Mouse (Mus musculus) bone marrow macrophage, adult 2 months (primary cell): ENCODE results near the gene Nav2. TPM values are rescaled to one million over a fixed set of nuclear protein-coding genes. Genes with fewer than 3 reads are reported as not detected.

Source experiments
- H3K27ac ChIP-seq: 2 replicates; pipeline ENCODE4 v1.5.1; 2012; ENCODE audit warnings: low read depth, low read length; ENCODE audit not compliant: insufficient read depth
- H3K4me1 ChIP-seq: 2 replicates; pipeline ENCODE4 v1.6.1; 2012; ENCODE audit warnings: low read length; ENCODE audit not compliant: control insufficient read depth, insufficient read depth
- H3K4me3 ChIP-seq: 2 replicates; pipeline ENCODE4 v1.5.1; 2012; ENCODE audit warnings: mild to moderate bottlenecking, low read length, moderate library complexity; ENCODE audit not compliant: insufficient read depth
- CTCF ChIP-seq: IDR thresholded peaks from 2 replicates; pipeline ENCODE4 v1.5.1; 2012; ENCODE audit warnings: low read depth, mild to moderate bottlenecking, low read length, moderate library complexity
- POLR2A ChIP-seq: IDR thresholded peaks from 2 replicates; pipeline ENCODE4 v1.6.1; 2012; ENCODE audit warnings: mild to moderate bottlenecking, low read depth, low read length, borderline replicate concordance
- polyA plus RNA-seq: library from polyadenylated mRNA; stranded (reverse); fragments of >200 nt; gene quantifications from 2 replicates; pipeline ENCODE4 v1.2.4, GENCODE M21; 2012; ENCODE audit not compliant: missing spikeins, insufficient read depth, insufficient read length

Nav2 gene
- polyA plus RNA-seq, 1 experiment, result 22.2 TPM

DNA sequence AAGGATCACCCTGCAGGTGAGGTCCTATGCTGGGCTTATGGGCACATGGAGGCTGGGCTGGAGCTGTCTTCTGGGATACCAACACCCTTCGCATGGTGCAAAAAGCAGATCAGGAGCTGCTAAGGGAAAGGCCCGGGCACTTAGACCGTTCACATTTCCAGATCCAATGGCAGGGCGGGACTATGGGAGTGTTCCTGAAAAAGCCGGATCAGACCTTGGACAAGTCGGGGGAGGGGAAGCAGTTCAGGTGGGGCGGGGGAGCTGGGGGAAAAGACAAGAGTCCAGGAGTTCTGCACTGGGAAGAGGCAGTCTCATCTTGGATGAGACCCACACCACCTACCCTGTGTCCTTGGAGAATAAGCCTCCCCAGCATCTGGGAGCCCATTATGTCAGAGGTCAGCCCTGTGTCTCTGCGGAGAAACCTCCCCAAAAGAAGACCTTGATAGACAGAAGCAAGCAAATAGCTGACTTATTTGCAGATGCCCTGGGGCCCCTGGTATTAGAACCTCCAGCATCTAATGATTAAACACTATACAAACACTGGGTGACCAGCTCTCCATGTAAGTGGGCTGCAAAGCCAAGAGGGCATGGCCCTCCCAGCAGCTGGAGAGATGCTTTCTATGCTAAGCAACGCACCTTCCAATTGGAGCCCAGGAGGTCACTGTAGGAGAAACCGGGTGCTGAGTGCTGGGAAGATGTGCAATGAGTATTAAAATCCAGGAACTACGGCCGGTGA is 597.7 kb downstream of the Nav2 start:
- Histone ChIP-seq H3K4me3 (no peak overlapping the region), H3K4me1 (peaks cover 6% of the 10 kb centered on the region; the same call in 1 of the 2 replicates), H3K27ac (no peak overlapping the region)
- TF ChIP-seq CTCF (no peak), POLR2A (no peak)

DNA sequence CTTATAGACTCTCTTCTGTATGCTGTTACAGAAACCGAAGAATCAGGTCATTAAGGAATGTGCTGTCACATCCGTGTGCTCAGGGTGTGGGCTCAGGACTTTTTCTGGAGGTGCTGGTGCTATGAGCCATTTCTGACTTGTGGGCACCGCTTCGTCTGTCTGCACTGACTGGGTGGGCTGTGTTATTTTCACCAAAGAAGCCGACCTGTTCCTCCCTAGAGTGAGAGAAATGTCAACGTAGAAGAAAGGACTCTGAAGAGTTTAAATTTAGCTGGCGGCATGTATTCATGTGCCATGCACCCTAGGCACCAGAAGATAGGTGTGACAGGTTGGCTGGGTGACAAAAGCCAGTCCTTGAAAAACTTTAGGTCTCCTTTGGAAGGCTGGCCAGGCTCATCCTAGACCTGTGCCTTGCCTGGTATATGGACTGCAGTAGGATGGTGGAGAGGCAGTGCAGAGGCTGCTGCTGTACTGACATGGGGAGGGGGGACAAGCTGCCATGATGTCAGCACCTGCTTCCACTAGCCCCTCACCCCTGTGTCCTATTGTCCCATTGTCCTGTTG is 599.5 kb downstream of the Nav2 start:
- no peak overlapping the region for H3K4me3 ChIP-seq
- H3K4me1 ChIP-seq, result peaks cover 6% of the 10 kb centered on the region; the same call in 1 of the 2 replicates
- no peak for TF ChIP-seq POLR2A
- no peak for TF ChIP-seq CTCF
- no peak overlapping the region for H3K27ac ChIP-seq

DNA sequence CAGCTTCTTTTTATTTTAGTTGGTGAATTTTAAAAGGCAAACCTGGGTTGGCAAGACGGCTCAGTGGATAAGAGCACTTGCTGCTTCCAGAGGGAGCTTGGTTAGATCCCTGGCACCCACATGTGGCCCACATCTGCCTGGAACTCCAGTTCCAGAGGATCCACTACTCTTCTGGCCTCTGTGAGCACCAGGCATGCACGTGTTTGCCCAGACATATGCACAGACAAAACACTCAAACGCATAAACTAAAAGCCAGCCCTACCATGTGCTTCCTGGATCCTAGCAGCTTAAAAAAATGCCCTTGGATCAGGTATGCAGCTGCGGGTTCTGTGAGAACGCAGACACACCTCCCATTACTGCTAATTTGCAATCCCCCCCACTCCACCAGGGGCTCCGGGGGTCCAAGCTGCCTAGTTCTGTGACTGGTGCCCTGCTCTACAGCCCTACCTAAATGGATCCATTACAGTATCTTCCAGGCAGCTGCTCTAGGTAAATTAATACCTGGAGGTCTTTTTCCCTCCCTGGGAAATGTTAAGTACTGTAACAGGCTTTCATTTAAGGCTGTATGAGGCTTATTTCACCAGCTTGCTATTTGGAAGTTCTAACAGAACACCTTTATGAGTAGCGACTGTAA is 603.4 kb downstream of the Nav2 start:
- peaks cover 6% of the 10 kb centered on the region; the same call in 1 of the 2 replicates for H3K4me1 ChIP-seq
- H3K27ac ChIP-seq, result no peak overlapping the region
- no peak for TF ChIP-seq POLR2A
- H3K4me3 ChIP-seq, result no peak overlapping the region

DNA sequence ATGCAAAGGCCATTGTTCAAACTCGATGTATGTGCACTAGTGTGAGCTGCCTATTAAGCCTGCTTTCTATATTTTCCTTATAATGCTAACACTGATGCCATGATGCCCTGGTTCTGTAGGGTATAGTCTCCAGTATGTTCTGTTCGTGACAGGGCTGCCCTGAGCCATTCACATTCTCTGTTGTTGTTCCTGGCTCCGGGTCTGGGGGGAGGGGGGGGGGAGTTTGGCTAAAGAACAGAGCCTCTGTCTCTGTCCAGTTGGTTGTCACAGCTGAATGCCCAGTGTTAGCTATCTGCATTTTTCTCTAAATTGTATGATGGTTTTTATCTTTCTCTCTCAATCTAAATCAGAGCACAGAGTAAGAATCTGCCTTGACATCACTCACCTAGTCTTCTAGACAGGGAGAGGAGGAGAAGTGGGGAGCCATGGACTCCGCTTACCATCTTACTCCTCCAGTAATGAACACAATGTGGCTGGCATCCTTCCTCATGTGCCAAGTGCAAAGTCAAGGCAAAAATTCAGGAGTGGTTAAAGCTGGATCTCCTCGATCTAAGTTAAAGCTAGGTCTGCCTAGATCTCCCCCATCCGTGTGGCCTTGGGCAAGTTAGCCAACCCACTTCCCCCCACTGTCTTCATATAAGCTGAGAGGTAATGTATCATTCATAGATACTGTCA is 605.4 kb downstream of the Nav2 start:
- H3K4me1 ChIP-seq, result no peaks in the 10 kb centered on the region
- no peak for TF ChIP-seq POLR2A
- no peak for TF ChIP-seq CTCF
- no peak overlapping the region for H3K4me3 ChIP-seq
- no peak overlapping the region for H3K27ac ChIP-seq

DNA sequence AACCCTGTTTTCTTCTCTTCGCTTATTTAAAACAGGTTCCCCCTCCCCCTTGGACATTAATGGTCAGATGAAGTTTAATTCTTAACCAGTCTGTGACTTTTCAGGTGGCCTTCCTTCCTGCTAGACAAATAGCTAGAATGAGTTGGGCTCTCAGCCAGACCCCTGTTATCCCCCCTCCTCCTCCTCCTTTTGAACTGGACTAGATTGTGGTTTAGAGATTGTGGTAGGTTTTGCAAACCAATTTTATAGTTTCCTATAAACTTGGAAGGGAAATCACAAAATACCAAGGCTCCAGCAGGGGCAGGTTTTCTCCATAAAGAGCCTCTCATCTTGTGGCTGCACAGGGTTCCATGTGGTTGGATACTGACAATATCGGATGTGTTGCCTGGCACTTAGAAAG is 606.5 kb downstream of the Nav2 start:
- TF ChIP-seq POLR2A, result no peak
- no peak for TF ChIP-seq CTCF
- H3K27ac ChIP-seq, result no peak overlapping the region
- no peak overlapping the region for H3K4me3 ChIP-seq
- H3K4me1 ChIP-seq, result no peaks in the 10 kb centered on the region

DNA sequence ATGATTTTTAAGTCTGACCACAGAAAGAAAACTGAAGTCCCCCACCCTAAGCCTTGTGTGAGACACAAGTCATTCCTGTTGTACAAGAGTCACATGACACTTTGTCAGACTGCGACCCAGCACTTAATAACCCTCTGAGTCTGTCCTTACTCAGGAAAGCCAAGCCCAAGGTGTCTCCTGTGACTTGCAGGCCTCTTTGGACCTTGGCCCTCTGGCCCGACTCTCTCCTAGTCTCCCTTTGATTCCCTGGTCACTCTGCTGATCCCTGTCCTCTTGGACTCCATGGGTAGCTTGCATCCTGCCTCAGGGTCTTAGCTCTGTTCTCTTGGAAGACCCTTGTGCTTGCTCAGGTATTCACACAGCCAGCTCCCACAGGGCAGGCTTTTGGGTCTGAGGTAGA is 612.0 kb downstream of the Nav2 start:
- Histone ChIP-seq H3K27ac (no peak overlapping the region), H3K4me1 (no peaks in the 10 kb centered on the region), H3K4me3 (no peak overlapping the region)
- no peak for TF ChIP-seq CTCF

DNA sequence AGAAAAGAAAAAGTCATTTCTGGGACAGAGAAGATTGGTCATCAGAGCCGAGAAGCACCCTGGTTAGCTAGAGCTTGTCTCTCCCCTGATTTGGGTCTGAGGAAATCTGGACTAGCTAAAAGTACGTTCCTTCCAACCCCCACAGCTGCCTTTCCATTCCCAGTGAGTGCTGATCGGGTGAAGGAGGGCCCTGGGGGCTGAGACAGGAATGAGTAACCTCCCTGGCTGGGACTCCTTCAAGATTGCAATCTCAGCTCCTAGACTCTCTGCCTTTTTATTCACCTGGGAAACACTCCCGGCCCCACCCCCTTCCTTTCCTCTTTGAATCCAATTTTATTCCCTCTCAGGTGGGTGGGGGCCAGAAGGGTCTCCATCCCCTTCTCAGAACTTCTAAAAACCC is 612.8 kb downstream of the Nav2 start:
- Histone ChIP-seq H3K4me3 (no peak overlapping the region), H3K27ac (no peak overlapping the region), H3K4me1 (no peaks in the 10 kb centered on the region)
- TF ChIP-seq CTCF (no peak), POLR2A (no peak)

DNA sequence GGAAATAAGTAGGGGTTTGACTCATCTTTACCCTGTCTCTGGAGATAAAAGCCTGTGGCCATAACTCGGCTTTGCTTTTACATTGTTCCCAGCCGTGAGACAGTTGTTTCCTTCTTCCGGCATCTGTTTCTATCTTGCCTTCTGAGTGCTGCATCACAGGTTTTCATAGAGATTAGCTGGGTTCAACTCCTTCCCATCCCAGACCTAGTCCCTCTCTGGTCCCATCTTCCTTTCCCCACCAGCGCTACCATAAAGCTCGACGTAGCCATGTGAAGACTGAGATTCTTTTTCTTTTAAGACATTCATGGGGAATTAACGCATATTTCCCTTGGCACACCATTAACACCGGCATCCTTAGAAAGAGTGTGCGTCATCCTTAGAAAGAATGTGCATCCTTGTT is 613.5 kb downstream of the Nav2 start:
- TF ChIP-seq POLR2A (no peak), CTCF (no peak)
- H3K4me1 ChIP-seq, result no peaks in the 10 kb centered on the region
- no peak overlapping the region for H3K4me3 ChIP-seq
- H3K27ac ChIP-seq, result no peak overlapping the region

DNA sequence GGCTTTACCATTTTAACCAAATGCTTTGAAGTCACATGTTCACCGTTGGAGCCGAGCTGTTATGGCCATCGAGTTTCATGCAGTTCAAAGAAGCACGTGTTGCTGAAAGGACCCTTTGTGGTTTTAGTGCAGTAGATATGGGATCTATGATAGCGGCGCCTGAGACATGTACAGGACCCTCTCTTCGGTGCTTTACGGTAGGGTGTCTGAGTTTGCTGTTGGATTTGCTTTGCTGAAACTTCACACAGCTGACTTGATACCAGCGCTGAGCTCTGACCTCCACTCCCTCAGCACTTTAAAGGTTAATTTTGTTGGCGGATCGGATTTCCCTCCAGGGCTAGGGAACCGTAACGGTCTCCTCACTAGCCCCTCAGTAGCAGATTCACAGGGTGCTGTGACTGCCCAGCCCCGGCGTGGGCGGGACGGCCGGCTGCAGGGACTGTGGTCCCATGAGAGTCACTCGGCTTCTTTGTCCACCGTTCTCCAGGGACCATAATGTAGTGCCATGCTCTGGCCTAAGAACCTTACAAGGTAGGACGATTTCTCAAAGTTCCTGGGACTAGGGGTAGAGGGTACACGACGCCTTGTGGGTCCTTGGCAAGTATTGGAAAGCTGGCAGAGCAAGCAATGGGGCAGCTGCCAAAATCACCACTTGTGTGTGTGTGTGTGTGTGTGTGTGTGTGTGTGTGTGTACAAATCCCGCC is 614.0 kb downstream of the Nav2 start:
- TF ChIP-seq POLR2A, result no peak
- TF ChIP-seq CTCF, result no peak
- H3K27ac ChIP-seq, result no peak overlapping the region
- H3K4me3 ChIP-seq, result no peak overlapping the region
- no peaks in the 10 kb centered on the region for H3K4me1 ChIP-seq

DNA sequence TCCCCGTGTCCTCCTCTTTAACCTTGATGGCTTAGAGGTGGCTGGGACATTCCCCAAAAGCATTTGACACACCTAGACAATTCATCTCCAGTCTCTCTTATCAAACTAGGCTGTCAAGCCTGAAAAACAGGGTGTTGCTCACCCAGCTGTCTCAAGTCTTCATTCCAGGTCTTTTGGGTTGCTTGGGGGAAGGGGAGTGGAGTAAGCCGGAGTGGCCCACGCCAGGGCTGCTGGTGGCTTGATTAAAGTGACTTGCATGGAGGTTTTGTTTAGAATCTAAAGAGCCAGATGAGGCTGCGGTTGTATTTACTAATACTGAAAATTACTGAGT is 614.6 kb downstream of the Nav2 start:
- Histone ChIP-seq H3K27ac (no peak overlapping the region), H3K4me3 (no peak overlapping the region)
- TF ChIP-seq POLR2A (no peak), CTCF (no peak)

More for the DNA sequence above, 614.6 kb downstream of the Nav2 start:
- H3K4me1 ChIP-seq, result no peaks in the 10 kb centered on the region
